Mouse (Mus musculus) olfactory bulb, adult 2 months (tissue): Measurements from ENCODE around the gene Prss42.

Source experiments
- CTCF ChIP-seq: fragments of 200-500 bp; IDR thresholded peaks from 2 replicates; pipeline ENCODE4 v1.5.1; 2012; ENCODE audit warnings: low read depth, mild to moderate bottlenecking, low read length, moderate library complexity; ENCODE audit not compliant: insufficient read depth
- POLR2A ChIP-seq: fragments of 200-500 bp; IDR thresholded peaks from 2 replicates; pipeline ENCODE4 v1.6.1; 2012; ENCODE audit warnings: mild to moderate bottlenecking, low read depth, low read length, moderate library complexity; ENCODE audit not compliant: insufficient read depth

DNA sequence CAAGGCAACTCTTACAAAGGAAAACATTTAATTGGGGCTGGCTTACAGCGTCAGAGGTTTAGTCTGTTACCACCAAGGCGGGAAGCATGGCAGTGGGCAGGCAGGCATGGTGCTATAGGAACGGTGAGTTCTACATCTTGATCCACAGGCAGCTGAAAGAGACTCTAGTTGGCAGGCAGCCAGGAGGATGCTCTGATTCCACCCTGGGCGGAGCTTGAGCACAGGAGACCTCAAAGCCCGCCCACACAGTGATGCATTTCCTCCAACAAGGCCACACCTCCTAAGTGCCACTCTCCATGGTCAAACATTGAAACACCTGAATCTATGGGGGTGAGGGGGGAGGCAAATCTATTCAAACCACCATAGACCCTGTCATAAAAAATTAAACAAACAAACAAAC lies 35.1 kb downstream of the Prss42 start:
- TF ChIP-seq CTCF (no peak), POLR2A (no peak)
